Mouse (Mus musculus): ENCODE measurements around the gene Zswim4.

DNA sequence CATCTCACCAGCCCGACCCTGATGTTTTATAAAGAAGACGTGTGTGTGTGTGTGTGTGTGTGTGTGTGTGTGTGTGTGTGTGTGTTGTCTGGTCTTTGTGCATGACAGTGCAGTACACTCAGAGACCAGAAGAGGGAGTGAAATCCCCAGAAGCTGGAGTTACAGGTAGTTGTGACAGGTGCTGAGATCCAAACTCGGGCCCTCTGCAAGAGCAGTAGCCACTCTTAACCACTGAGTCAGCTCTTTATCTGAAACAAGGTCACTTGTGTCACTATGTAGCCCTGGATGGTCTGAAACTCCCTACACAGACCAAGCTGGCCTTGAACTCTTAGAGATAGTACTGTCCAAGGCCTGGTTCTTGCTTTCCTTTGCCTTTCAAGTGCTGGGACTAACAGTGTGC, 30.2 kb downstream of the Zswim4 start:
- peak; percentile 21; the same call in 1 of the 2 replicates for TF ChIP-seq CTCF (conservative IDR thresholded peaks at IDR 0.05; ENCODE audit: low read length)
- TF ChIP-seq NANOG (IDR thresholded peaks at IDR 0.05; ENCODE audit: borderline replicate concordance, low read length) = no peak
- no peak for TF ChIP-seq POU5F1 (IDR thresholded peaks at IDR 0.05; ENCODE audit: borderline replicate concordance, low read length)
